Mouse (Mus musculus) layer of hippocampus, postnatal 10 days (tissue): ENCODE data around the gene Prkrip1. TPM values are rescaled to one million over a fixed set of nuclear protein-coding genes. Genes with fewer than 3 reads are reported as not detected.

Experiments used
- total RNA-seq, 2 experiments: library from RNA; stranded (reverse); gene quantifications; 2 replicates each; pipeline ENCODE4 v1.2.3; 2021

Gene Prkrip1
- total RNA-seq, 2 experiments from 2014 or later, result 45.2 to 46.3 TPM

Other genes with a start within 250 kb of the Prkrip1 start
- 1 to 10 TPM; 2.1 to 2.3 TPM for gene Ssc4d, start 224.4 kb downstream of the Prkrip1 start, total RNA-seq
- not detected for gene Zp3, start 218.9 kb downstream of the Prkrip1 start, total RNA-seq
- 10 to 100 TPM; 10.0 to 12.4 TPM for gene Dtx2, start 204.2 kb downstream of the Prkrip1 start, total RNA-seq
- not detected for gene Upk3b, start 160.5 kb downstream of the Prkrip1 start, total RNA-seq
- gene Upk3bl, start 144.5 kb downstream of the Prkrip1 start, total RNA-seq, result not detected
- gene Rasa4, start 115.0 kb downstream of the Prkrip1 start, total RNA-seq, result 1 to 10 TPM; 4.3 to 8.5 TPM
- gene Polr2j, start 82.3 kb downstream of the Prkrip1 start, total RNA-seq, result 10 to 100 TPM; 63.5 to 92.7 TPM
- gene Lrwd1, start 62.9 kb downstream of the Prkrip1 start, total RNA-seq, result 10 to 100 TPM; 15.9 to 16.5 TPM
- gene Alkbh4, start 62.8 kb downstream of the Prkrip1 start, total RNA-seq, result 10 to 100 TPM; 10.0 to 10.7 TPM
- gene Orai2, start 28.2 kb downstream of the Prkrip1 start, total RNA-seq, result 10 to 100 TPM; 80.6 to 98.3 TPM
- 10 to 100 TPM; 13.2 to 13.4 TPM for gene Sh2b2, start 47.6 kb upstream of the Prkrip1 start, total RNA-seq